Mouse (Mus musculus) myocyte (in vitro differentiated cells): Measurements from ENCODE around the gene Olfml2b.

Experiments used
- CEBPB ChIP-seq: IDR thresholded peaks from 2 replicates; pipeline ENCODE4 v1.6.1; 2011; ENCODE audit warnings: mild to moderate bottlenecking, moderate library complexity; ENCODE audit not compliant: poor library complexity, insufficient read depth, severe bottlenecking
- MAX ChIP-seq: IDR thresholded peaks from one replicate; pipeline ENCODE4 v1.6.1; 2011; ENCODE audit warnings: low read depth, mild to moderate bottlenecking, control low read depth
- POLR2A ChIP-seq: IDR thresholded peaks from one replicate; pipeline ENCODE4 v1.6.1; 2011; ENCODE audit warnings: low read depth, mild to moderate bottlenecking, control low read depth, moderate library complexity; ENCODE audit not compliant: insufficient read length
- POLR2AphosphoS2 ChIP-seq: IDR thresholded peaks from one replicate; pipeline ENCODE4 v1.6.1; 2011; ENCODE audit warnings: low read depth, control low read depth; ENCODE audit not compliant: insufficient read length

- TF ChIP-seq CEBPB (no peak), POLR2A (no peak), POLR2AphosphoS2 (no peak), MAX (no peak)
Measured at GRCm38 (mm10) chr1:170689773-170690172, 45.4 kb downstream of the Olfml2b start.
